Mouse (Mus musculus): ENCODE results near the gene Rnf113a2. TPM values are rescaled to one million over a fixed set of nuclear protein-coding genes. Genes with fewer than 3 reads are reported as not detected.

Gene Rnf113a2
- polyA plus RNA-seq, 1 experiment = 3.6 TPM

GRCm38 (mm10) chr12:84388097-84388496 is 28.9 kb upstream of the Rnf113a2 start:
- Histone ChIP-seq H3K36me3 (ENCODE audit: control insufficient read depth, insufficient read depth, low read length) (peaks cover 11% of the 10 kb centered on the region), H3K4me1 (ENCODE audit: control insufficient read depth, insufficient read depth, insufficient read length) (peaks cover 3% of the 10 kb centered on the region), H3K27ac (ENCODE audit: insufficient read depth, low read length) (peak overlapping the region; percentile 31), H3K4me3 (ENCODE audit: extremely low read depth, insufficient read depth, insufficient read length) (no peak overlapping the region), H3K27me3 (ENCODE audit: control insufficient read depth, insufficient read depth, low read length) (no peaks in the 10 kb centered on the region)
- 59% methylated on average over 8 of the region's 8 CpGs for WGBS
- TF ChIP-seq POLR2A (IDR thresholded peaks at IDR 0.05; ENCODE audit: low read depth, low read length) (no peak), CTCF (IDR thresholded peaks at IDR 0.05; ENCODE audit: extremely low read depth, insufficient read depth, insufficient read length, insufficient replicate concordance) (no peak)
- DNase-seq (ENCODE audit: low read depth in 1 of 2, low spot score in 2 of 2) = peak in 1 of 2 experiments; percentile 27

GRCm38 (mm10) chr12:84388774-84389400 is 28.1 kb upstream of the Rnf113a2 start:
- TF ChIP-seq CTCF (IDR thresholded peaks at IDR 0.05; ENCODE audit: extremely low read depth, insufficient read depth, insufficient read length, insufficient replicate concordance) (no peak), POLR2A (IDR thresholded peaks at IDR 0.05; ENCODE audit: low read depth, low read length) (no peak)
- H3K27me3 ChIP-seq (ENCODE audit: control insufficient read depth, insufficient read depth, low read length) = no peaks in the 10 kb centered on the region
- H3K36me3 ChIP-seq (ENCODE audit: control insufficient read depth, insufficient read depth, low read length) = peaks cover 11% of the 10 kb centered on the region
- peak; percentile 28 to 52 for DNase-seq (ENCODE audit: low read depth in 1 of 2, low spot score in 2 of 2)
- peaks cover 3% of the 10 kb centered on the region for H3K4me1 ChIP-seq (ENCODE audit: control insufficient read depth, insufficient read depth, insufficient read length)
- 17% methylated on average over 14 of the region's 14 CpGs for WGBS
- peak overlapping the region; percentile 43 for H3K4me3 ChIP-seq (ENCODE audit: extremely low read depth, insufficient read depth, insufficient read length)
- peak overlapping the region; percentile 52 for H3K27ac ChIP-seq (ENCODE audit: insufficient read depth, low read length)

GRCm38 (mm10) chr12:84390336-84390735 is 26.7 kb upstream of the Rnf113a2 start:
- H3K36me3 ChIP-seq (ENCODE audit: control insufficient read depth, insufficient read depth, low read length) = peaks cover 12% of the 10 kb centered on the region

GRCm38 (mm10) chr12:84392681-84393080 is 24.3 kb upstream of the Rnf113a2 start:
- Histone ChIP-seq H3K27ac (ENCODE audit: insufficient read depth, low read length) (no peak overlapping the region), H3K4me1 (ENCODE audit: control insufficient read depth, insufficient read depth, insufficient read length) (peaks cover 3% of the 10 kb centered on the region), H3K4me3 (ENCODE audit: extremely low read depth, insufficient read depth, insufficient read length) (no peak overlapping the region), H3K36me3 (ENCODE audit: control insufficient read depth, insufficient read depth, low read length) (peaks cover 14% of the 10 kb centered on the region), H3K27me3 (ENCODE audit: control insufficient read depth, insufficient read depth, low read length) (no peaks in the 10 kb centered on the region)
- no peak for DNase-seq (ENCODE audit: low read depth in 1 of 2, low spot score in 2 of 2)
- whole genome bisulfite sequencing = 96% methylated on average over 4 of the region's 4 CpGs
- no peak for TF ChIP-seq CTCF (IDR thresholded peaks at IDR 0.05; ENCODE audit: extremely low read depth, insufficient read depth, insufficient read length, insufficient replicate concordance)
- TF ChIP-seq POLR2A (IDR thresholded peaks at IDR 0.05; ENCODE audit: low read depth, low read length) = no peak

More at GRCm38 (mm10) chr12:84390336-84390735, 26.7 kb upstream of the Rnf113a2 start:
- Histone ChIP-seq H3K4me3 (ENCODE audit: extremely low read depth, insufficient read depth, insufficient read length) (no peak overlapping the region), H3K4me1 (ENCODE audit: control insufficient read depth, insufficient read depth, insufficient read length) (peaks cover 3% of the 10 kb centered on the region), H3K27me3 (ENCODE audit: control insufficient read depth, insufficient read depth, low read length) (no peaks in the 10 kb centered on the region), H3K27ac (ENCODE audit: insufficient read depth, low read length) (no peak overlapping the region)
- TF ChIP-seq CTCF (IDR thresholded peaks at IDR 0.05; ENCODE audit: extremely low read depth, insufficient read depth, insufficient read length, insufficient replicate concordance) (no peak), POLR2A (IDR thresholded peaks at IDR 0.05; ENCODE audit: low read depth, low read length) (no peak)
- WGBS = 96% methylated on average over 6 of the region's 6 CpGs
- no peak for DNase-seq (ENCODE audit: low read depth in 1 of 2, low spot score in 2 of 2)

GRCm38 (mm10) chr12:84393847-84394246 is 23.1 kb upstream of the Rnf113a2 start:
- no peak overlapping the region for H3K4me3 ChIP-seq (ENCODE audit: extremely low read depth, insufficient read depth, insufficient read length)
- H3K4me1 ChIP-seq (ENCODE audit: control insufficient read depth, insufficient read depth, insufficient read length) = no peaks in the 10 kb centered on the region
- WGBS = 92% methylated on average over 5 of the region's 5 CpGs
- DNase-seq (ENCODE audit: low read depth in 1 of 2, low spot score in 2 of 2) = no peak
- H3K27ac ChIP-seq (ENCODE audit: insufficient read depth, low read length) = no peak overlapping the region
- H3K36me3 ChIP-seq (ENCODE audit: control insufficient read depth, insufficient read depth, low read length) = peaks cover 14% of the 10 kb centered on the region
- no peak for TF ChIP-seq CTCF (IDR thresholded peaks at IDR 0.05; ENCODE audit: extremely low read depth, insufficient read depth, insufficient read length, insufficient replicate concordance)
- TF ChIP-seq POLR2A (IDR thresholded peaks at IDR 0.05; ENCODE audit: low read depth, low read length) = no peak
- H3K27me3 ChIP-seq (ENCODE audit: control insufficient read depth, insufficient read depth, low read length) = no peaks in the 10 kb centered on the region

- WGBS = 83% methylated on average over 14 of the region's 14 CpGs
- no peak overlapping the region for H3K27ac ChIP-seq (ENCODE audit: insufficient read depth, low read length)
- H3K4me3 ChIP-seq (ENCODE audit: extremely low read depth, insufficient read depth, insufficient read length) = no peak overlapping the region
- TF ChIP-seq CTCF (IDR thresholded peaks at IDR 0.05; ENCODE audit: extremely low read depth, insufficient read depth, insufficient read length, insufficient replicate concordance) (no peak), POLR2A (IDR thresholded peaks at IDR 0.05; ENCODE audit: low read depth, low read length) (no peak)
- no peaks in the 10 kb centered on the region for H3K4me1 ChIP-seq (ENCODE audit: control insufficient read depth, insufficient read depth, insufficient read length)
- H3K36me3 ChIP-seq (ENCODE audit: control insufficient read depth, insufficient read depth, low read length) = peaks cover 11% of the 10 kb centered on the region
- no peak for DNase-seq (ENCODE audit: low read depth in 1 of 2, low spot score in 2 of 2)
- H3K27me3 ChIP-seq (ENCODE audit: control insufficient read depth, insufficient read depth, low read length) = no peaks in the 10 kb centered on the region
Observed at GRCm38 (mm10) chr12:84396947-84397679, 19.9 kb upstream of the Rnf113a2 start.

GRCm38 (mm10) chr12:84397685-84398084 is 19.3 kb upstream of the Rnf113a2 start:
- no peaks in the 10 kb centered on the region for H3K4me1 ChIP-seq (ENCODE audit: control insufficient read depth, insufficient read depth, insufficient read length)
- TF ChIP-seq CTCF (IDR thresholded peaks at IDR 0.05; ENCODE audit: extremely low read depth, insufficient read depth, insufficient read length, insufficient replicate concordance) = no peak
- TF ChIP-seq POLR2A (IDR thresholded peaks at IDR 0.05; ENCODE audit: low read depth, low read length) = no peak
- DNase-seq (ENCODE audit: low read depth in 1 of 2, low spot score in 2 of 2) = no peak
- H3K27ac ChIP-seq (ENCODE audit: insufficient read depth, low read length) = no peak overlapping the region
- H3K4me3 ChIP-seq (ENCODE audit: extremely low read depth, insufficient read depth, insufficient read length) = no peak overlapping the region
- peaks cover 9% of the 10 kb centered on the region for H3K36me3 ChIP-seq (ENCODE audit: control insufficient read depth, insufficient read depth, low read length)
- H3K27me3 ChIP-seq (ENCODE audit: control insufficient read depth, insufficient read depth, low read length) = no peaks in the 10 kb centered on the region
